Mouse (Mus musculus): ENCODE results near the gene Tipin. TPM values are rescaled to one million over a fixed set of nuclear protein-coding genes. Genes with fewer than 3 reads are reported as not detected.
A peak's percentile ranks its signal among the peaks of the same experiment; 100 is the strongest.
"Not testable (repeated sequence)": the region's sequence is repeated elsewhere in the genome, so short reads cannot be mapped to it uniquely, and the experiment has no call there.

The Tipin gene
- polyA plus RNA-seq, 1 experiment, result 40.5 TPM

DNA sequence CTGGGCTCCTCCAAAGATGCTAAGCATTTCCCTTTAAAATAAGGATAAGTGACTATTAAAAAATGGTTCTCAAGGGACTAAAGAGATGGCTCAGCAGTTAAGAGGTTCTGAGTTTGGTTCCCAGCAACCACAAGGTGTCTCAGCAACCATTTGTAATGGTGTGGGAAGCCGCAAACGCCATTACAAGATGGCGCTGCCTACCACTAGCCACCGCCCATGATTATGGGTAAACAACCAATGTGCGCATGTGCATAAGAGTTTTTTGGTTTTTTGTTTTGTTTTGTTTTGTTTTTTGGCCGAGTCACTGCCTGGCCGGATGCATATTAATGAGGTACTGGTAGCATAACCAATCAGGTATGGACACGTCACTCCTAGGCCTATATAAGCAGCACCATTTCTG is 12.5 kb upstream of the Tipin start:
- DNase-seq (ENCODE audit: extremely low spot score in 1 of 2, low spot score in 1 of 2), result not testable (repeated sequence)

DNA sequence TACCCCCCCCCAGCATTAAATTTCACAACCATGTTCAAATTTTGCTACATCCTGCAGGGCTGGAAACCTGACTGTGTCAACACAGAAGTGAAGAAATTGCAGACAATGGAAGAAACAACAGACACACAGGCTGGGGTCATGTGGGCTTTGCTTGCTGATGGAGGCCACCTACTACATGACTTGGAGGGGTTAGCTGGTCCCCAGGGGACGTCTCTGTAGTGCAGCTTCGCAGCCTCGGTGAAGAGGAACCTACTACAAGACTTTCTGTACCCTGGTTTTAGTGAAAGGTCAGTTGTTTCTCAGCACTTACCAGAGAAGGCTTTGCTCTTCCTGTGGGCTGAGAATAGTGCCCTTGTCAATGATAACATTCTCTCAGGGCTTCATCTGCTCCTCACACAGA is 10.1 kb upstream of the Tipin start:
- no peak for DNase-seq (ENCODE audit: extremely low spot score in 1 of 2, low spot score in 1 of 2)

DNA sequence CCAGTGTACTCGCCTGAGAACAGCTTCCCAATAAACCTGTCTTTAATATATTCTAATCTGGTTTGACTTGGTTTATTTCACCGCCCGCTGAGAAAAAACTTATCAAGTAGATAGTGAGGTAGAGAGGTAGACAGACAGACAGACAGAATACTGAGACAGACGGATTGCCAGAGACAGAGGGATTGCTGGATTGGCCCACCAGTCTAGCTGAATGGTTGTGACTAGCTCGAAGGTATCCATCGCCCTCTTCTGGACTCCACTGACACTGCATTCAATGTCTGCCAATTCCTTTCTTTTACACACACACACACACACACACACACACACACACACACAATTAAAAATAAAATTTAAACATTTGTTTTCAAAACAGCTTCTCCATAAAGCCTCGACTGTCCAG is 8.8 kb upstream of the Tipin start:
- DNase-seq (ENCODE audit: extremely low spot score in 1 of 2, low spot score in 1 of 2), result peak; percentile 32 to 78

DNA sequence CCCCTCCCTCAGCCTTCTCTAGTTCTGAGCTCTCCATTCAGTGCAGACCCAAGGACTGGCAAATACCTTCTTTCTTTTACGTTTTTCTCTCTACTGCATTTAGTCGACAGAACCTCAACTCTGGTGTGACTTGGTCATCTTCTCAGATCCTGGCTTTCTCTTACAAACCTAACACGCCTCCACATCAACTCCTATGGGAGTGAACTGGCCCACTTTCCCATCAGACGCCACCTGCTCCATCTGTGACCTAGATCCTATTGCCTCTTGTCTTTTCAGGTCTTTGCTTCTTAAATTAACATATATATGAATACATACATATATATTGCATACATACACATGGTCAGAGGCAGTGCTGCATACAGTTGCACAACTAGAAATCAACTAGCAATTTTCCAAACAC is 7.6 kb upstream of the Tipin start:
- DNase-seq (ENCODE audit: extremely low spot score in 1 of 2, low spot score in 1 of 2), result peak; percentile 13 to 48

DNA sequence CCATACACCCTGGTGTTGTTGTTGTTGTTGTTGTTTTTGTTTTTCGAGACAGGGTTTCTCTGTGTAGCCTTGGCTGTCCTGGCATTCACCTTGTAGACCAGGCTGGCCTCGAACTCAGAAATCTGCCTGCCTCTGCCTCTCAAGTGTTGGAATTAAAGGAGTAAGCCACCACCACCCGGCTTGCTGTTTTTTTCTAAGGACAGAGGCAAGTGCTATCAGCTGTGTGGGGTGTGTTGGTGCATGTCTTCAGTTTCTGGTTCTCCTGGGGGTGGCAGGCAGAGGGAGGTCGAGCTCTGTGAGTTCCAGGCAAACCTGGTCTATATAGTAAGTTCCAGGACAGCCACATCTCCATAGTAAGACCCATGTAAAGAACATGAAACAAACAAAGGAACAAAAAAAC is 7.1 kb upstream of the Tipin start:
- no peak for DNase-seq (ENCODE audit: extremely low spot score in 1 of 2, low spot score in 1 of 2)

DNA sequence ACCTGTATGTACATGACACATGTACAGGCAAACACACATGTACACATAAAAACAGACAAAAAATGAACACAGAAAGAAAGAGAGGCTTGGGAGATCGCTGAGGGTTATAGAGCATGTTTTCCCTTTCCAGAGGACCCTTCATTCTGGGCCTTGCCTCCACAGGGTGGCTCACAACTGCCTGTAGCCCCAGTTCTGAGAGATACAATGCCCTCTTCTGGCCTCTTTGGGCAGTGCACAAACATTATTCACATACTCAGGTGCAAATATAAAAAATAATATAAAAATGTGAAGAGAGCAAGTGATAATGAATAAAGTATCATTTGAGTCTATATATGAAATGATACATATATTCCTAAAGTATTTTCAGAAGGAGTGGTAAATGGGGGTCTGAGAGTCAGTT is 6.5 kb upstream of the Tipin start:
- DNase-seq (ENCODE audit: extremely low spot score in 1 of 2, low spot score in 1 of 2), result no peak

DNA sequence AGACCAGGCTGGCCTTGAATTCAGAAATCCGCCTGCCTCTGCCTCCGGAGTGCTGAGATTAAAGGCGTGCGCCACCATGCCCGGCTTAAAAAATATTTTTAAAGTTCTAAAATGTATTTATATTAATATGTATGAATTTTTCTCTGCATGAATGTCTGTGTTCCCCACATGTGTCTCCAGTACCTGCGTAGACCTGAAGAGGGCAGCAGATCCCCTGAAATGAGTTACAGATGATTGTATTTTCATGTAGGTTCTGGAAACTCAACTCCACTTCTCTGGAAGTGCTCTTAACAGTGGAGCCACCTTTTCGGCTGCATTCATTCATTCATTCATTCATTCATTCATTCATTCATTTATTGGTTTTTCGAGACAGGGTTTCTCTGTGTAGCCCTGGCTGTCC is 3.7 kb upstream of the Tipin start:
- peak; percentile 11 to 82 for DNase-seq (ENCODE audit: extremely low spot score in 1 of 2, low spot score in 1 of 2)

DNA sequence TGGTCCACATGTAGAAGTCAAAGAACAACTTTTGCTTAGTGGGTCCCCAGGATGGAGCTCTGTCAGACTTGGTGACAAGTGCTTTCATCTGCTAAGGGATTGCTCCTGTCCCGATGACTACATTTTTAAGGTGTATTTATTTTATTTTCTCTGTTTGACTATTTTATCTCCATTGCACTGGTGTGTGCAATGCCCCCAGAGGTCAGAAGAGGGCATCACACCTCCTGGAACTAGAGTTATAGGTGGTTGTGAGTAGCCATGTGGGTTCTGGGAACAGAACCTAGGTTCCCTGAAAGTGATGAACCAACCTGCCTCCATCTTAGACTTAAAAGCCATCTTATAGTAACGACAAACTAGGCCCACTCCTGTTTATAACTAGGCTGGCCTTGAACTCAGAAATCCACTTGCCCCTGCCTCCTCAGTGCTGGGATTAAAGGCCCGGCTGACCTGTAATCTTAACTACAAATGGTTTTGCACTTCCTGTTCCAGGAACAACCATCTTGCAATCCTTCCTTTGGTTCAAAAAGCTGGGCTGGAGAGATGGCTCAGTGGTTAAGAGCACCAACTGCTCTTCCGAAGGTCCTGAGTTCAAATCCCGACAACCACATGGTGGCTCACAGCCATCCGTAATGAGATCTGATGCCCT is 2.6 kb upstream of the Tipin start:
- no peak for DNase-seq (ENCODE audit: extremely low spot score in 1 of 2, low spot score in 1 of 2)

DNA sequence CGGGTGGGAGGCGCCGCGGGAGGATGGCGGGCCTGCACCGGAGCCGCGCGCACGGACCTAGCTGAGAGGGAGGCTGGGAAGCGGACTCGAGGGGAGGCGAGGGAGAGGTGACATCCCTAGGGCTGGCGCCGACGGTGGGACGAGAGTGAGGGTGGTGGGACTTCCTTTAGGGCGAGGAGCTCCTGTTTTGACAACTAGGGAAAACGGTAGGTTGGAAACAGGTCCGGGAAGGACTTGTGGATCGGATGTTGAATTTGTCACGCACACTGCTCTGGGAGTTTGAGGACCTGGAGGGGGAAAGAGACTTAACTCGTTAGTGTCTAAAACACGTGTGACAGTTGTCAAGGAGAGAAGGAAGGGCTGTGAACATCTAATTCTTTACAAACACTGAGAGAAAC is 399 bp downstream of the Tipin start:
- no peak for DNase-seq (ENCODE audit: extremely low spot score in 1 of 2, low spot score in 1 of 2)

DNA sequence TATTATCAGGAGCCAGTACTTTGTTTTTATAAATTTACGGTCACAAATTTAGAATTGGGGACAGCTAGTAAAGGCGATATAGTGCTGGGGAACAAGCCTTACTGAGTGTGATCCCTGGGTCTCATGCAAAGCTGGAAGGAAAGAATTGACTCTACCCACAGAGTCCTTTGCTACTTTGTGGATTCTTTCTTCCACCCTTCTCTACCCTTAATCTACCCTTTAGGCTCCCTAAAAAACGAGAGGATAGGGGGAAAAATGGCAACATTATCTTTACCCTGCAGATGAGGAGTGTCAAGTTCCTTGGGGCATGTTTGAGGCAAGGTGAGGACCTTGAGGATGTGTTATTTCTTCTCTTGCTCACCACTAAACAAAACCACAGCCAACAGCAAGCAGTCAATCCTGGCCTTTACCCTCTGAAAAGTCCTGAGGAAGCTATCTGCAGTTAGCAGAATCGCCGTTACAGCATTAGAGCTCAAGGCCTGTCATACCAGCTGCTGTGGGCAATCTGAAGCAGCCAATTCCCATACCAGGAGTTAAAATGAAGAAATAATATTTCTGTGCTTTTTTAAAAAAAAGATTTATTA is 1.1 kb downstream of the Tipin start:
- DNase-seq (ENCODE audit: extremely low spot score in 1 of 2, low spot score in 1 of 2), result no peak

DNA sequence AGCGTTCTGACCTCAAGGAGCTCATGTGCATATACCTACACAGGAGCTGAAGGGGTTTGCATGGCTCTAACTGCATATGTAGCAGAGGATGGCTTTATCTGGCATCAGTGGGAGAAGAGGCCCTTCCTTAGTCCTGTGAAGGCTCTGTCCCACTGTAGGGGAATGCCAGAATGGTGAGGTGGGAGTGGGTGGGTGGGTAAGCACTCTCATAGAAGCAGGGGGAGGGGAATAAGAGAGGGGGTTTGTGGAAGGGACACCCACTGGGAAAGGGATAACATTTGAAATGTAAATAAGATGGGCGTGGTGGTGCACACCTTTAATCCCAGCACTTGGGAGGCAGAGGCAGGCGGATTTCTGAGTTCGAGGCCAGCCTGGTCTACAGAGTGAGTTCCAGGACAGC is 21.7 kb downstream of the Tipin start:
- not testable (repeated sequence) for DNase-seq (ENCODE audit: extremely low spot score in 1 of 2, low spot score in 1 of 2)

DNA sequence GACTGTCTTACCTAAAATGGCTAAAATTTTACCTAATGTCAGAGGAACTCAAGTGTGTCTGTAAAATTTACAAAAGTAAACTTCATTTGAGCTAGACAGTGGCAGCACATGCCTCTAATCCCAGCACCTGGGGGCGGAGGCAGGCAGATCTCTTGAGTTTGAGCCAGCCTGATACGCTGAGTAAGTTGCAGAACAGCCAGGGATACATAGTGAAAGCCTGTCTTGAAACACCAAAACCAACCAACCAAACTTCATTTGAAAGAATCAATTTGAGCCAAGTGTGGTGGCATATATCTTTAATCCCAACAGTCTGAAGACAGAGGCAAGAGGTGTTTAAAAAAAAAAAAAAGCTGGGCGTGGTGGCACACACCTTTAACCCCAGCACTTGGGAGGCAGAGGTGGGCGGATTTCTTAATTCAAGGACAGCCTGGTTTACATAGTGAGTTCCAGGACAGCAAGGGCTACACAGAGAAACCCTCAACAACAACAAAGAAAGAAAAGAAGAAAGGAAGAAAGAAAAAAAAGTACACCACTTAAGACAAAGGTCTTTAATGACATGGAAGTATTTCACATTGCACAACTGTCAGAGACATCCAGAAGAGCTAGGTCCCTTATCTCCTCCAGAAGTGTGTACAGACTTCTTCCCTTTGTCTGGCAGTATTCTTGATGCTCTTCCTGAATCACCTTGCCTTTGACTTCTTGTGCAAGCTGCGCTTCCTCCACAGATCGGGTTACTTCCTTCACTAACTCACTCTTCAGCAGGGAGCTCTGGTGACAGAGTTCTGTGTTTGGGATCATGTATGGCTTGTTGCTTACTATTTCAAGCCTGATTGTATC is 25.3 kb downstream of the Tipin start:
- no peak for DNase-seq (ENCODE audit: extremely low spot score in 1 of 2, low spot score in 1 of 2)

DNA sequence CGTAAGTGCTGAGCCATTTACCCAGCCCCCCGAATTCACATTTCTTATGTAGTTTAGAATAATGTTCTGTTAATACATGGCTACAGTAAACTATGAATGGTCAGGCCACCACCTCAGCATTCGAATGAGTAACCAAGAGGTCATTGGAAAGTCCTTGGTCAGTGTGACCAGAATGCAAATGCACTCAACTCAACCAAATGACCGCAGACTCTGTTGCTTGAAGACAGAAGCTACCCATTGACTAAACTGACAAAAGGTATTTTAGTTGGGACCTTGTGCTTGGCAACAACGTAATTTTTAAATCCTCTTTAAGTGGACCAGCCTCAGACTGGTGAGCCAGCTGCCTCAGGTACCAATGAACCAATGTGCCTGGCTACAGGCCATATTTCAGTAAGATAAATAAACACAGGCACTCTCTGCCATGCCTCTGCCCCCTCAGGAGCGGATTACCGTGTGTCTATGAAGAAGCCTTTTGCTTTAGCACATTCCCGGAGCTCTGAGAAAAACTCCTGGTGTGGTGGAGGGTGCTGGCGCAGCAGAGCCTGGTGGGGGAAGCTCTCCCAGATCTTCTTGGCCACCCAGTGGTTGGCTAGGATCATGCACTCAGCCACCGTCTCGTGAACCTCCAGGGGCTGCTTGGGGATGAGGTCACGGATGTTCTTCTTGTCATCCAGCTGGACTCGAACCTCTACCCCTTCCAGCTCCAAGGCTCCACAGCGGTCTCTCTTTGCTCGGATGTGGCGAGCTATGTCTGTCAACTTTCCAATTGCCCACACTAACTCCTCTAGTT is 29.8 kb downstream of the Tipin start:
- peak in 1 of 2 experiments; percentile 3 for DNase-seq (ENCODE audit: extremely low spot score in 1 of 2, low spot score in 1 of 2)

DNA sequence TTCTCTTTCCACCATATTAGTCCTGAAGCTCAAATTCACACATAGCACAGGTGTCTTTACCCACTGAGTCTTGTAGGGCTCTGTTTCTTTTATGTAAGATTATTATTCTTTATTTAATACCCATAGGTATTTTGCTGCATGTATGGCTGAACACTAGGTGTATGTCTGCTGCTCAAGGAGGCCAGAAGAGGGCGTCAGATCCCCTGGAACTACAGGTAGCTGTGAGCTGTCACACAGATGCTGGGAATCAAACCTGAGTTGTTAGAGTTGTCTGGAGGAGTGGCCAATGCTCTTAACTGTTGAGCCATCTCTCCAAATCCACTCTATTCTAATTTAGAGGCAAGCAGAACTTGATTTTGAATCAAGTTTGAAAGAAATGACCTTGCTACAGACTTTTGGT is 30.7 kb downstream of the Tipin start:
- no peak for DNase-seq (ENCODE audit: extremely low spot score in 1 of 2, low spot score in 1 of 2)

DNA sequence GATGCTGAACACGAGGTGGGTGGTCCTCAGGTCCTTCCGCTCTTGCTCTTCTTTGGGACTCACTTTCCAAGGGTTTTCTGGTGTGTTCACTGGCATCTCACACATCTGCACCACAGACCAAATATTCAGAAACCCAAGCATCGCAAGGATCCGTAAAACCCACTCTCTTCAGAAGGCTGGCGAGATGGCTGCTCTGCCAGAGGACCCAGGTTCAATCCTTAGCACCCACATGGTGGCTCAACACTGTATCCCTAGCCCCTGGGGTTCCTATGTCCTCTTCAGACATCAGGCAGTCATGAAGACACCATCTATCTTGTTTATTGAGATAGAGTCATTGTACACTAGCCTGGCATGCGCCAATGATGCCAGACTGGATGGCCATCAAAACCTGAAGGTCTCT is 33.3 kb downstream of the Tipin start:
- DNase-seq (ENCODE audit: extremely low spot score in 1 of 2, low spot score in 1 of 2), result no peak

DNA sequence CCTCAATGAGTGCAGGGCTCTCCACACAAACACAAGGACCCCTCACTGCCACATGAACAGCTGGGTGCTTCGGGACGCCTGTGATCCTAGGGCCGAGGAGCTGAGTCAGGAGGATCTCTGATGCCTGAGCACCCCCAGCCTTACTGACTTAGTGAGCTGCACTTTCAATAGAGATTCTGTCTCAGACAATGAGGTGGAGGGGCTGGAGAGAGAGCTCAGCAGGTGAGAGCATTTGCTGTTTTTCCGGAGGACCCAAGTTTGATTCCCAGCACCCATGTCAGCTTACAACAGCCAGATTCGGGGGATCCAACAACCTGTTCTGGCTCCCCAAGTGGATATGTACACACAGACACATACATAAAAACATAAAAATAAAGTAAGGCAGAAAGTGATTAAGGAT is 35.6 kb downstream of the Tipin start:
- no peak for DNase-seq (ENCODE audit: extremely low spot score in 1 of 2, low spot score in 1 of 2)

DNA sequence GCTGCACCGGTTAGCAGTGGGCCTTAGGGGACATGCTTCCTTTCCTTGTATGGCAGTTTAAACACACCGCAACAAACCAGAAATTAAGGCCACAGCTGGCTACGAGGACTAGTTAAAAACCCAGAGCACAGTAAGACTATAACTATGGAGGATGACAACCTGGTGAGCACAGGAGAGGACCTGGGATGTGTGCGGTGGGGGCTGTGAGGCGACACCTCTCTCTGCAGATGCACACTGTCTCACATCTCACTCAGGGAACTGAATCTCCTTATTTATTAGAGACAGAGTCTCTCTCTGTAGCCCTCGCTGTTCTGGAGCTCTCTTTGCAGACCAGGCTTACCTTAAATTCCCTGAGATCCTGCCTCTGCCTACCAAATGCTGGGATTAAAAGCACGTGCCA is 42.6 kb downstream of the Tipin start:
- DNase-seq (ENCODE audit: extremely low spot score in 1 of 2, low spot score in 1 of 2), result no peak

DNA sequence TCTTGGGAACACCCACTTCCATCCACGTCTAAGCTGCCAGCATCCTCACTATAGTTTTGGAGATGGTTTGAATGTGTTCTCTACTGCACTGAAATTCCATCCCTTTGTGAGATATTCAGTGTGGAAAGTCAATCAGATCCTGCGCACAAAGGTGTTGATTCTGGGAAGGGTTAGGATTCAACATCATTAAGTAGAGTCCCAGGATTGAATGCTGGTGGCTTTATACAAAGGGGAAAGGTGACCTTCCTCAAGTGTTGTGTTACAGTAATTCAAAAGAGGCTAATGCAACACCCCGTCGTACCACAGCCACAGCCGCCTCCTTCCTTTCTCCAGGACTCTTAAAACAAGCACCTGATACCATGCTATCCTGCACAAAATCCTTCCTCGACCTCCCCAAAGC is 54.4 kb downstream of the Tipin start:
- DNase-seq (ENCODE audit: extremely low spot score in 1 of 2, low spot score in 1 of 2), result no peak

DNA sequence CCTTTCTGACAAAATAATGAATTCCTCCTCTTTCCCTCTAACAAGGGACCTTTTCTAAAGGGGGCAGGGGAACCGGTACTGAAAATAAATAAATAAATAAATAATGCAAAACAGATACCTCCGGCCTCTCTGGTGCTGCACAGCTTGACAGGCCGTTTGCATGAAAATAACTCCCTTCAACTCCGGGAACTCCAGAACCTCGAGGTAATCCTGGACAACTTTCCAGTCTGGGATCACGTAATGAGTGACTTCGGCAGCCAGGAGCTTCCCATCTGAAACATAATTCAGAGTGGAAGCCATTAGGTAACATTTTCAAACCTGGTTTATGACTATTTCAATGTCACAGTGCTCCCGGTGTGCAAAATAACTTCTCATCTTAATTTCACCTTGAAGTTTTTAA is 58.0 kb downstream of the Tipin start:
- DNase-seq (ENCODE audit: extremely low spot score in 1 of 2, low spot score in 1 of 2), result peak in 1 of 2 experiments; percentile 8

DNA sequence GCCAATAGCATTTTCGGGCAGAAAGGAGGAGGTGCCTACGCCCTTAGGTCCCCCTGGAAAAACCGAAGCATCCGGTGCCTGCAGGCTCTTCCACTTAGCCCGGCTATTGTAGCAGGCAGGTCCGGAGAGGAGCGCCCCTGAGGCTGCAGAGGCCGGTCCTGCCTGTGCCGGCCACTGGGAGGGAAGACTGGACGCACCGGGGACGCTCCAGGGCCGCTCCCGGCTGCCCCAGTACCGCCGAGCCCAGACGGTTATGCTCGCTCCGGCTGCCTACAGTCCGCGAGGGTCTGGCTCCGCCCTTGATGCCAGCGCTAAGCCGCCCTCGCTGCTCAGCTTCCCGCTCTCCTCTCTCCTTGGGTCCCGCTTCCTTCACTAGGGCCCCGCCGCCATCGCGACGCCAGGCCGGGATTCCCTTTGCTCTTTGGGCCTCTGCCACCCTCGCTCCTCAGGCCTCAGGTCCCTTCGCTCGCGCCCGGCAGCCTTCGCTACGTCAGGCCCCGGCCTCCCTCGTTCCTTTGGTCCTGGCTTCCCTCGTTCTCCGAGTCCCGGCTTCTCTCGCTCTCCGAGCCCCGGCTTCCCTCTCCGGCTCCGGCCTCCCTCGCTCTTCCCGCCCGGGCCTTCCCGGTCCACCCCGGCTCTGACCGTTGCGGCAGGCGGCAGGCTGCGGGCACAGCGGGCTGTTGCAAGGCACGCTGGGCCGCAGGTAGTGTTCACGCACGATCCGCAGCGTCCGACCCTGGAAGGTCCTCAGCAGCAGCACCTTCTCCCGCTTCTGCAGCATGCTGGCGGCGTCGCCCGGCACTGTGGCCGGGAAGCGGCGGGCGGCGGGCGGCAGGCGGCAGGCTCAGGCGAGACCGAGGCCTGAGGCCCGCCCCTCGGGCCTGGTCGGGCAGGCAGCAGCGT is 59.2 kb downstream of the Tipin start:
- DNase-seq (ENCODE audit: extremely low spot score in 1 of 2, low spot score in 1 of 2), result peak in 1 of 2 experiments; percentile 66

Measured in frontal cortex, adult 2 months (tissue).